Mouse (Mus musculus) intestine, embryonic 14.5 days (tissue): ENCODE results near the gene Dbp. TPM values are rescaled to one million over a fixed set of nuclear protein-coding genes. Genes with fewer than 3 reads are reported as not detected.
"Not testable (repeated sequence)": the region's sequence is repeated elsewhere in the genome, so short reads cannot be mapped to it uniquely, and the experiment has no call there.

Experiments used
- ATAC-seq: fragments of 200-750 bp; cut with Nextera tagmentation; replicated peaks from 2 replicates; pipeline ENCODE4 v1.8.0; 2017; ENCODE audit warnings: low read depth, moderate number of reproducible peaks, moderate TSS enrichment, moderate library complexity; ENCODE audit not compliant: low FRiP score, low TSS enrichment
- DNase-seq: peaks from one replicate; pipeline ENCODE4 v3.0.0-alpha.2; 2018; ENCODE audit warnings: low spot score
- H3K27ac ChIP-seq: fragments of 300-500 bp; sonication (generic); 2 replicates; pipeline ENCODE4 v1.5.1; 2014; ENCODE audit warnings: low read depth, mild to moderate bottlenecking, control low read depth
- H3K27me3 ChIP-seq: fragments of 300-500 bp; sonication (generic); replicated peaks from 2 replicates; pipeline ENCODE4 v1.6.1; 2014; ENCODE audit warnings: low read length, control low read depth; ENCODE audit not compliant: control insufficient read depth, insufficient read depth
- H3K36me3 ChIP-seq: fragments of 300-500 bp; sonication (generic); 2 replicates; pipeline ENCODE4 v1.6.1; 2014; ENCODE audit warnings: low read length, control low read depth; ENCODE audit not compliant: control insufficient read depth, insufficient read depth
- H3K4me1 ChIP-seq: fragments of 300-500 bp; sonication (generic); replicated peaks from 2 replicates; pipeline ENCODE4 v1.6.1; 2014; ENCODE audit warnings: low read length, control low read depth, mixed read lengths; ENCODE audit not compliant: control insufficient read depth, insufficient read depth
- H3K4me2 ChIP-seq: fragments of 300-500 bp; sonication (generic); 2 replicates; pipeline ENCODE4 v1.6.1; 2014; ENCODE audit warnings: low read length
- H3K4me3 ChIP-seq: fragments of 300-500 bp; sonication (generic); 2 replicates; pipeline ENCODE4 v1.5.1; 2014; ENCODE audit warnings: low read depth, low read length, control low read depth, mixed read lengths
- H3K9ac ChIP-seq: fragments of 300-500 bp; sonication (generic); 2 replicates; pipeline ENCODE4 v1.6.1; 2014; ENCODE audit warnings: mild to moderate bottlenecking, low read length
- H3K9me3 ChIP-seq: fragments of 300-500 bp; sonication (generic); 2 replicates; pipeline ENCODE4 v1.6.1; 2016; ENCODE audit warnings: low read length, control low read depth; ENCODE audit not compliant: control insufficient read depth
- WGBS: fragments of 180-500 bp; shearing (Covaris S2); extraction: QIAGEN DNeasy Blood & Tissue Kit; methylation state at CpG from one replicate; pipeline ENCODE4 v1.1.7; 2014; 5-methylcytosine and 5-hydroxymethylcytosine counted together
- polyA plus RNA-seq: library from polyadenylated mRNA; unstranded; fragments of >200 nt; fragmentation: Nextera tagmentation; extraction: Ambion mirVana; gene quantifications from 2 replicates; pipeline ENCODE4 v1.2.1, GENCODE M21; 2014

Gene Dbp
- 3.7 and 4.0 TPM in 2 replicates for polyA plus RNA-seq

GRCm38 (mm10) chr7:45704730-45705442, at the start of gene Dbp:
Gene Dbp (plus strand): TSS chr7:45705088.
- Histone ChIP-seq H3K4me3 (peak within 1 kb of the TSS; percentile 65), H3K27me3 (peaks cover 7% of the 10 kb centered on the region), H3K9me3 (no peaks in the 10 kb centered on the region), H3K9ac (peak within 1 kb of the TSS; percentile 42), H3K36me3 (peaks cover 6% of the 10 kb centered on the region), H3K4me1 (peaks cover 43% of the 10 kb centered on the region), H3K27ac (peak within 1 kb of the TSS; percentile 83), H3K4me2 (peak within 1 kb of the TSS; percentile 96)
- WGBS = under 1% methylated on average over 36 of the region's 36 CpGs
- ATAC-seq = peak; percentile 86
- peak; percentile 97 for DNase-seq

- Histone ChIP-seq H3K4me2 (no peak overlapping the region), H3K27me3 (no peaks in the 10 kb centered on the region), H3K36me3 (no peaks in the 10 kb centered on the region), H3K27ac (no peak overlapping the region), H3K9me3 (no peaks in the 10 kb centered on the region), H3K4me3 (no peak overlapping the region), H3K4me1 (peaks cover 6% of the 10 kb centered on the region; the same call in 1 of the 2 replicates), H3K9ac (no peak overlapping the region)
- ATAC-seq = no peak
- DNase-seq = no peak
- WGBS = 80% methylated on average over 11 of the region's 11 CpGs
Observed at GRCm38 (mm10) chr7:45660746-45661478, 44.0 kb upstream of the Dbp start.

- not testable (repeated sequence) for H3K27me3 ChIP-seq, DNase-seq, H3K4me2 ChIP-seq, H3K27ac ChIP-seq, H3K36me3 ChIP-seq, H3K4me1 ChIP-seq, H3K9ac ChIP-seq, ATAC-seq, H3K4me3 ChIP-seq, H3K9me3 ChIP-seq
- 91% methylated on average over 6 of the region's 6 CpGs for WGBS
Observed at GRCm38 (mm10) chr7:45661702-45662101, 43.2 kb upstream of the Dbp start.

- WGBS = 42% methylated on average over 13 of the region's 13 CpGs
- DNase-seq = peak; percentile 56
Observed at GRCm38 (mm10) chr7:45665303-45666138, 39.4 kb upstream of the Dbp start.

GRCm38 (mm10) chr7:45666161-45666560, 38.7 kb upstream of the Dbp start, which contains the start of gene Fut2:
Gene Fut2 (minus strand): TSS chr7:45666394.
- H3K9me3 ChIP-seq = no peaks in the 10 kb centered on the region
- H3K4me2 ChIP-seq = peak within 1 kb of the TSS; percentile 34
- no peak within 1 kb of the TSS; the same call in 1 of the 2 replicates for H3K4me3 ChIP-seq
- no peak within 1 kb of the TSS for H3K27ac ChIP-seq
- DNase-seq (no peak), ATAC-seq (0 out of 2 replicates have a peak, but pooled peaks have one; percentile 9)
- no peaks in the 10 kb centered on the region for H3K27me3 ChIP-seq
- no peak within 1 kb of the TSS for H3K9ac ChIP-seq
- H3K4me1 ChIP-seq = peaks cover 10% of the 10 kb centered on the region; the same call in 1 of the 2 replicates
- WGBS = 70% methylated on average over 7 of the region's 7 CpGs
- H3K36me3 ChIP-seq = no peaks in the 10 kb centered on the region

More at GRCm38 (mm10) chr7:45665303-45666138, 39.4 kb upstream of the Dbp start:
- ATAC-seq = no peak
- Histone ChIP-seq H3K4me3 (no peak overlapping the region; the same call in 1 of the 2 replicates), H3K4me1 (peaks cover 10% of the 10 kb centered on the region; the same call in 1 of the 2 replicates), H3K9me3 (no peaks in the 10 kb centered on the region), H3K36me3 (no peaks in the 10 kb centered on the region), H3K27me3 (no peaks in the 10 kb centered on the region), H3K9ac (no peak overlapping the region), H3K27ac (no peak overlapping the region), H3K4me2 (peak overlapping the region; percentile 34)

- no peak overlapping the region for H3K27ac ChIP-seq
- H3K4me2 ChIP-seq = no peak overlapping the region
- DNase-seq = no peak
- no peak overlapping the region for H3K9ac ChIP-seq
- no peaks in the 10 kb centered on the region for H3K27me3 ChIP-seq
- 73% methylated on average over 14 of the region's 14 CpGs for WGBS
- H3K9me3 ChIP-seq = no peaks in the 10 kb centered on the region
- H3K36me3 ChIP-seq = no peaks in the 10 kb centered on the region
- H3K4me1 ChIP-seq = peaks cover 10% of the 10 kb centered on the region; the same call in 1 of the 2 replicates
- no peak for ATAC-seq
- no peak overlapping the region for H3K4me3 ChIP-seq
Observed at GRCm38 (mm10) chr7:45667761-45668160, 37.1 kb upstream of the Dbp start.

GRCm38 (mm10) chr7:45668921-45669320, 36.0 kb upstream of the Dbp start:
- no peak overlapping the region for H3K9ac ChIP-seq
- no peaks in the 10 kb centered on the region for H3K27me3 ChIP-seq
- H3K36me3 ChIP-seq = no peaks in the 10 kb centered on the region
- 95% methylated on average over 9 of the region's 9 CpGs for WGBS
- DNase-seq (no peak), ATAC-seq (no peak)
- no peak overlapping the region for H3K4me2 ChIP-seq
- H3K4me1 ChIP-seq = peaks cover 10% of the 10 kb centered on the region; the same call in 1 of the 2 replicates
- no peaks in the 10 kb centered on the region for H3K9me3 ChIP-seq
- H3K27ac ChIP-seq = no peak overlapping the region
- H3K4me3 ChIP-seq = no peak overlapping the region
